Mouse (Mus musculus) brain, embryonic 14.5 days (tissue): Measurements from ENCODE around the gene Arid1a.

Source experiments
- CTCF ChIP-seq: fragments of 200-500 bp; IDR thresholded peaks from 2 replicates; pipeline ENCODE4 v1.5.1; 2012; ENCODE audit warnings: inconsistent platforms, mild to moderate bottlenecking, moderate library complexity, borderline replicate concordance; ENCODE audit not compliant: insufficient read depth, insufficient read length; ENCODE audit errors: extremely low read depth
- POLR2A ChIP-seq: fragments of 200-500 bp; IDR thresholded peaks from 2 replicates; pipeline ENCODE4 v1.6.1; 2012; ENCODE audit warnings: mild to moderate bottlenecking, inconsistent platforms, borderline replicate concordance; ENCODE audit not compliant: poor library complexity, insufficient read depth, insufficient read length, severe bottlenecking; ENCODE audit errors: extremely low read depth

- TF ChIP-seq CTCF (no peak), POLR2A (no peak)
Measured at GRCm38 (mm10) chr4:133735282-133735681, 21.3 kb downstream of the Arid1a start.
